Mouse (Mus musculus) cortical plate, adult 2 months (tissue): ENCODE measurements around the gene Sytl3. TPM values are rescaled to one million over a fixed set of nuclear protein-coding genes. Genes with fewer than 3 reads are reported as not detected.

Source experiments
- H3K27ac ChIP-seq: fragments of 200-500 bp; 2 replicates; pipeline ENCODE4 v1.5.1; 2012; ENCODE audit warnings: low read length, control low read depth, inconsistent platforms; ENCODE audit not compliant: insufficient read depth
- H3K4me1 ChIP-seq: fragments of 200-500 bp; 2 replicates; pipeline ENCODE4 v1.6.1; 2011; ENCODE audit warnings: low read length; ENCODE audit not compliant: control insufficient read depth, insufficient read depth
- H3K4me3 ChIP-seq: fragments of 200-500 bp; 2 replicates; pipeline ENCODE4 v1.5.1; 2011; ENCODE audit warnings: mild to moderate bottlenecking, low read length, control low read depth; ENCODE audit not compliant: insufficient read depth
- CTCF ChIP-seq: fragments of 200-500 bp; IDR thresholded peaks from 2 replicates; pipeline ENCODE4 v1.5.1; 2011; ENCODE audit warnings: mild to moderate bottlenecking, control low read depth, low read length; ENCODE audit not compliant: insufficient read depth; ENCODE audit errors: extremely low read depth
- POLR2A ChIP-seq: fragments of 200-500 bp; IDR thresholded peaks from 2 replicates; pipeline ENCODE4 v1.6.1; 2011; ENCODE audit warnings: mild to moderate bottlenecking, low read length, control low read depth; ENCODE audit not compliant: insufficient read depth; ENCODE audit errors: extremely low read depth
- polyA plus RNA-seq: library from polyadenylated mRNA; depleted of rRNA; stranded (reverse); fragments of >200 nt; gene quantifications from 2 replicates; pipeline ENCODE4 v1.2.3, GENCODE M21; 2012

Sytl3 gene
- polyA plus RNA-seq, 1 experiment = 0.13 TPM

GRCm38 (mm10) chr17:6743787-6744239, 84.9 kb downstream of the Sytl3 start:
- Histone ChIP-seq H3K4me1 (peaks cover 1% of the 10 kb centered on the region; the same call in 1 of the 2 replicates), H3K4me3 (no peak overlapping the region), H3K27ac (no peak overlapping the region)
- TF ChIP-seq POLR2A (no peak), CTCF (no peak)

DNA sequence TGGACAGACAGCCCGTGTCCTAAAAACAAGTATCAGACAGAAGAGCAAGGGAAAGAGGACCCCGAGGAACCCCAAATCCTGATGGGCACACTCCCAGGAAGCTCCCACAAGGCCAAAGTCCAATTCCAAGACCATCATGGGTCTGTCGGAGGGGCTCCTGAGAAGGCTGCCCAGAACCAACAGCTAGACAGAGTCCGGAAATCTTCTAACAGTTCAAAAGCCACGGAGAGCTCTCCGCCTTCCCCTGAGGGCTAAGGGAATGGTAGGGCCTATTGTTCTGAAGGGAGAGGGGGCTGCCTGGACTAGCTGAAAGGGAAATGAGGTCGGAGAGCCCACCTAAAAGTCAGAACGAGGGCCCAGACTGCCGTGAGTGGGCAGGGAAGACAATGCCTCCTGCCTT, 85.5 kb downstream of the Sytl3 start:
- peaks cover 1% of the 10 kb centered on the region; the same call in 1 of the 2 replicates for H3K4me1 ChIP-seq
- TF ChIP-seq CTCF (no peak), POLR2A (no peak)
- no peak overlapping the region for H3K27ac ChIP-seq
- no peak overlapping the region for H3K4me3 ChIP-seq

GRCm38 (mm10) chr17:6744871-6745270, 86.0 kb downstream of the Sytl3 start:
- no peak overlapping the region for H3K4me3 ChIP-seq
- no peak overlapping the region for H3K27ac ChIP-seq
- H3K4me1 ChIP-seq = peaks cover 1% of the 10 kb centered on the region; the same call in 1 of the 2 replicates
- TF ChIP-seq CTCF (no peak), POLR2A (no peak)

DNA sequence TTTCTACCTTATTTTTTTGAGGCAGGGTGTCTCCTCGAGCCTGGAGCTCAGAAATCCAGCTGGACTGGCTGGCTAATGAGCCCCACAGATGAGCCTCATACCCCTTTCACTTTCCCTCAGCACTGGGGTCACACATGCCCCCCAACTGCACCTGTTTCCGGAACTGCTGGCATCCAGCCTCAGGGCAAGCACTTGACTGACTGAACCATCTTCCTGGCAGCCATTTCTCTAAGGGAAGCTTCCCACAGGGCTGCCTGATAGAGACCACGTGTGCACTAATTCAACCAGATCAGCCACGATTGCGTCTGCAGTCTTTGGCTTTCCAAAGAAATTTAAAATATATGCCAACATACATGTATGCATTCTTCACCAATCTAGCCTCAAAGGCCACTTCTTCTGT, 86.6 kb downstream of the Sytl3 start:
- TF ChIP-seq CTCF (no peak), POLR2A (no peak)
- Histone ChIP-seq H3K27ac (no peak overlapping the region), H3K4me3 (no peak overlapping the region)

DNA sequence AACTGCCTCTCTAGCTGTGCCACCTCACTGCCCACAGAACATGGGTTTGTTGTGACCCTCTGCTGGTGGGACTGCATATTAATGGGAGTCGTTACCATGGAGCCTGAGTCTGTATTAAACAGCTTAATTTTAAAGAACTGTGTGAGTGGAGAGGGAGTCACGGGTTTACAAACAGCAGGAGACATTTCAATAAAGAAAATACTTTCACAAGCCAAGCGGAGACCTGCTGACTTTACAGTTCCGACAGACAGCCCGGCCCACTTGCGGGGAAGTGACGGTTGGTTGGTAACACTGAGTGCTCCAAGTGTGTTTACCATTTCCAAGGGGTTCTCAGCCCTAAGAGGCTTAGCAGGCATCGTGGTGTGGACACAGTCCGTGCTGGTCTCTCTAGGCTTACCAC, 87.1 kb downstream of the Sytl3 start:
- TF ChIP-seq CTCF (no peak), POLR2A (no peak)

More for the DNA sequence above, 86.6 kb downstream of the Sytl3 start:
- peaks cover 1% of the 10 kb centered on the region; the same call in 1 of the 2 replicates for H3K4me1 ChIP-seq

GRCm38 (mm10) chr17:6746452-6747231, 87.7 kb downstream of the Sytl3 start:
- H3K27ac ChIP-seq = no peak overlapping the region
- peaks cover 1% of the 10 kb centered on the region; the same call in 1 of the 2 replicates for H3K4me1 ChIP-seq
- no peak overlapping the region for H3K4me3 ChIP-seq
- TF ChIP-seq POLR2A (no peak), CTCF (no peak)

More for the DNA sequence above, 87.1 kb downstream of the Sytl3 start:
- Histone ChIP-seq H3K4me1 (peaks cover 1% of the 10 kb centered on the region; the same call in 1 of the 2 replicates), H3K27ac (no peak overlapping the region), H3K4me3 (no peak overlapping the region)

- H3K4me1 ChIP-seq = no peaks in the 10 kb centered on the region
- TF ChIP-seq CTCF = no peak
- TF ChIP-seq POLR2A = no peak
- H3K27ac ChIP-seq = no peak overlapping the region
- no peak overlapping the region for H3K4me3 ChIP-seq
These were observed 88.6 kb downstream of the Sytl3 start for GRCm38 (mm10) chr17:6747478-6747877.

DNA sequence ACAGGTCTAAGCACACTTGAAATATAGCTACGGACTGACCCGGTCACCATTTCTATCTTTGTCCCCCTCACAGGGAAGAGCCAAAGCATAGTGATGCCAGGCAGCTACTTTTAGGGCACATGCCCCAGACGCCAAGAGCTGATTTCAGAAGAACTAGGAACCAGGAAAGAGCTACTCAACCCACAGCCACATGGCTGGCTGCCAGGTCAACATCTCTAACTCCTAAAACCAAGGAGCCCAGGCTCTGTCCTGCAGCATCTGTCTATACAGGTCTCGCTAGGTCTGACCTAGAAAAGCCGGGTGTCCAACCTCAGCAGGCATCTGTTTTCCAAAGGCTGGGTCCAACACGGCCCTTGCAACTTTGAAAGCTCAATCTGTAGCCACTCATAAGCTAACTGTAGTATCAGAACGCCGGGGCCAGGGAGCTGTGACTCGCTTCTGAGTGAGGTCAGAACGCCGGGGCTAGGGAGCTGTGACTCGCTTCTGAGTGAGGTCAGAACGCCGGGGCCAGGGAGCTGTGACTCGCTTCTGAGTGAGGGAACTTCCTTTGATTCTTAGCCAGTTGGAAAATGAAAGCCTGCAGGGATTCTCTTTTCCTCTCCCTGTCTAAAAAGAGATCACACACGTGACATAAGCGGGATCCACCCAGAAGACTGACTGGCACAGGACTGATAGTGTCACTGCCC, 90.0 kb downstream of the Sytl3 start:
- H3K27ac ChIP-seq = no peak overlapping the region
- no peak for TF ChIP-seq POLR2A
- no peak overlapping the region for H3K4me3 ChIP-seq
- H3K4me1 ChIP-seq = no peaks in the 10 kb centered on the region

DNA sequence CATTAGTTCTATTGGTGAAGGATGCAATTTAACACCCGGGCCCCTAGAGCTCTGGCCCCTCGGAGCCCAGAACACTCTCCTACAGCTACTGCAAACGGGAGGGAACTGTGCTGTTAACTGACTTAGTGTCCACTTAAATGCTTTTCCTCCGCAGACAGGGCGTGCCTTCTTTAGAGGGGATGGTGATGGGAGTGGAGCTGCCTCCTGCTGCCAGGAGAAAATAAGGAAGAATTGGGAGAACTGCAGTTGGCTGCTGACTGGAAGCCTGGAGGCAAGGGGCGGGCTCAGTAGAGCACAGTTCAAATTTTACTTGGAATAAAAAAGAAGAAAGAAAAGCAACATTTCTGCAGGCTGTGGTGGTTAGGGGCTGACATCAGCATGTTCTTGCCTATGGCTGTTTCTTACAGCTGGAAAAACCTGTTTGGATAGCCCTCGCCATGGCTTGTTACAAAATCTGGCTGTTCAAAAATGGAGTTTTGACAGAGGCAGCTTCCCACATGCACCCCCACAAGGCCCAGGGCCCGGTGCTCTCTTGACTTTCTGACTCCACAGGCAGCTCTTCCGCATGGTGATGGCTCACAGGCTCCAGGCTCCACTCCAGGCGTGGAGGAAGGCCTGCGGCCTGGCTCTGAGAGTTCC, 92.4 kb downstream of the Sytl3 start:
- H3K4me1 ChIP-seq = peaks cover 1% of the 10 kb centered on the region; the same call in 1 of the 2 replicates
- H3K27ac ChIP-seq = no peak overlapping the region
- TF ChIP-seq POLR2A (no peak), CTCF (no peak)
- H3K4me3 ChIP-seq = no peak overlapping the region
